ENCODE assay signal across 11 mouse cellular contexts in genomic region chr10:91222398-91223236, GRCm38 (mm10). TPM values are rescaled to one million over a fixed set of nuclear protein-coding genes. Genes with fewer than 3 reads are reported as not detected.
DNase-seq lines count a peak whose midpoint lies in the region; ATAC-seq and TF ChIP-seq lines count a peak whose summit lies in the region.
"Had no signal": no experiment of that assay in that cellular context is flagged by ENCODE, and none has a peak within 500 bp of the region (broad histone marks: within the 10 kb centered on the region; RNA-seq: fewer than 3 reads in every experiment).

No protein-coding gene starts in this region.

- DNase-seq in embryo, embryonic 10 days (ENCODE audit: low spot score) = peak; percentile 23
- no peak for DNase-seq in embryo, embryonic 11 days
- peak; percentile 8 for DNase-seq in liver, adult 2 months (ENCODE audit: extremely low read depth, low read depth, low spot score)
- DNase-seq in heart, postnatal 4 days = peak; percentile 25
- peak; percentile 48 for DNase-seq in lung, postnatal 10 days
- DNase-seq in gastrocnemius, postnatal 36 days = no peak
- no peak for DNase-seq in urinary bladder, postnatal 4 days (ENCODE audit: low spot score in 2 of 2)
- DNase-seq: cerebellum, adult 9-11 months; thymus, adult 18-20 months had no signal

- H3K36me3 ChIP-seq in liver, adult 2 months (ENCODE audit: control insufficient read depth, insufficient read depth, low read length) = no peaks in the 10 kb centered on the region
- H3K36me3 ChIP-seq in liver, embryonic 12.5 days = no peaks in the 10 kb centered on the region

- H3K27me3 ChIP-seq in liver, adult 2 months (ENCODE audit: control insufficient read depth, insufficient read depth, low read length) = no peaks in the 10 kb centered on the region
- H3K27me3 ChIP-seq in liver, embryonic 12.5 days (replicated peaks) = no peaks in the 10 kb centered on the region

- intact Hi-C loops in gastrocnemius, postnatal 36 days (cut with DNase I) = no loop called here

- H3K4me2 ChIP-seq in liver, embryonic 12.5 days = no peak overlapping the region

- no peak overlapping the region for H3K27ac ChIP-seq in liver, adult 2 months (replicated peaks; ENCODE audit: insufficient read depth, low read depth, low read length)
- no peak overlapping the region for H3K27ac ChIP-seq in liver, embryonic 12.5 days

- WGBS in liver, adult 2 months = 72% methylated on average over 9 of the region's 9 CpGs
- 50% methylated on average over 9 of the region's 9 CpGs for WGBS in liver, embryonic 12.5 days (ENCODE audit: insufficient replicate concordance)

- ATAC-seq in liver, embryonic 12.5 days = no peak

- TF ChIP-seq POLR2A in liver, adult 2 months (IDR thresholded peaks at IDR 0.05; ENCODE audit: extremely low read depth, insufficient read depth, low read length) = no peak

- no peaks in the 10 kb centered on the region for H3K4me1 ChIP-seq in liver, adult 2 months (ENCODE audit: control insufficient read depth, insufficient read depth, low read length)
- no peaks in the 10 kb centered on the region for H3K4me1 ChIP-seq in liver, embryonic 12.5 days

- TF ChIP-seq CTCF in liver, adult 2 months (IDR thresholded peaks at IDR 0.05; ENCODE audit: low read depth, low read length) = no peak

- H3K79me2 ChIP-seq in liver, adult 2 months (ENCODE audit: control insufficient read depth, insufficient read depth, low read length) = no peaks in the 10 kb centered on the region

- no peaks in the 10 kb centered on the region for H3K9me3 ChIP-seq in liver, embryonic 12.5 days (replicated peaks)

- H3K9ac ChIP-seq in liver, adult 2 months (ENCODE audit: low read depth, low read length) = no peak overlapping the region
- H3K9ac ChIP-seq in liver, embryonic 12.5 days = no peak overlapping the region

- H3K4me3 ChIP-seq in liver, adult 2 months (ENCODE audit: insufficient read depth, low read depth, low read length) = no peak overlapping the region
- no peak overlapping the region for H3K4me3 ChIP-seq in liver, embryonic 12.5 days
- H3K4me3 ChIP-seq: myocyte had no signal

RNA-seq across cellular contexts. Expression of gene Tmpo, which starts 41.5 kb away (rescaled TPM):
- total RNA-seq in liver, adult 2 months (2014; rRNA removed) = 38.4 and 43.3 TPM in 2 replicates
- 10.7 and 12.1 TPM in 2 replicates for polyA plus RNA-seq in liver, adult 2 months (2012; rRNA removed)
- 215 and 229 TPM in 2 replicates for polyA plus RNA-seq in liver, embryonic 12.5 days (2016; fragmentation: Nextera tagmentation; extraction: Ambion mirVana)
- total RNA-seq in heart, postnatal 4 days (2021) = 100 to 1,000 TPM; 186 to 192 TPM
- total RNA-seq in gastrocnemius, postnatal 36 days (2021) = 10 to 100 TPM; 52.2 to 57.4 TPM

Comparison
In these comparisons a context has a peak if more than half of its experiments do, and no peak if none do; other contexts are left out.
1. DNase-seq: peak in embryo, embryonic 10 days (single experiment), liver, adult 2 months (single experiment), heart, postnatal 4 days (single experiment) and lung, postnatal 10 days (single experiment); none in embryo, embryonic 11 days (single experiment), gastrocnemius, postnatal 36 days (0 of 2) and urinary bladder, postnatal 4 days (0 of 2).